Mouse (Mus musculus) heart, postnatal 0 days (tissue): ENCODE results near the gene Zfand3. TPM values are rescaled to one million over a fixed set of nuclear protein-coding genes. Genes with fewer than 3 reads are reported as not detected.

Experiments
- ATAC-seq: fragments of 200-750 bp; cut with Nextera tagmentation; 2 replicates; pipeline ENCODE4 v1.8.0; 2017; ENCODE audit warnings: low read depth, moderate number of reproducible peaks, moderate library complexity; ENCODE audit not compliant: insufficient read depth
- DNase-seq: peaks from one replicate; pipeline ENCODE4 v3.0.0-alpha.2; 2016; ENCODE audit warnings: low spot score
- H3K27ac ChIP-seq: fragments of 300-500 bp; sonication (generic); 2 replicates; pipeline ENCODE4 v1.5.1; 2014; ENCODE audit warnings: low read depth, mild to moderate bottlenecking
- H3K27me3 ChIP-seq: fragments of 300-500 bp; sonication (generic); 2 replicates; pipeline ENCODE4 v1.6.1; 2014; ENCODE audit warnings: low read length, mixed read lengths; ENCODE audit not compliant: control insufficient read depth, insufficient read depth
- H3K36me3 ChIP-seq: fragments of 300-500 bp; sonication (generic); replicated peaks from 2 replicates; pipeline ENCODE4 v1.6.1; 2014; ENCODE audit warnings: low read length, mixed read lengths; ENCODE audit not compliant: control insufficient read depth, insufficient read depth
- H3K4me1 ChIP-seq: fragments of 300-500 bp; sonication (generic); 2 replicates; pipeline ENCODE4 v1.6.1; 2014; ENCODE audit warnings: antibody characterized with exemption; ENCODE audit not compliant: control insufficient read depth, insufficient read depth
- H3K4me2 ChIP-seq: fragments of 300-500 bp; sonication (generic); 2 replicates; pipeline ENCODE4 v1.6.1; 2014; ENCODE audit warnings: low read depth, mild to moderate bottlenecking, low read length, moderate library complexity
- H3K4me3 ChIP-seq: fragments of 300-500 bp; sonication (generic); 2 replicates; pipeline ENCODE4 v1.5.1; 2014; ENCODE audit warnings: low read depth, low read length
- H3K9ac ChIP-seq: fragments of 300-500 bp; sonication (generic); replicated peaks from 2 replicates; pipeline ENCODE4 v1.6.1; 2014; ENCODE audit warnings: low read depth, low read length, mixed read lengths
- H3K9me3 ChIP-seq: fragments of 300-500 bp; sonication (generic); replicated peaks from 2 replicates; pipeline ENCODE4 v1.6.1; 2016; ENCODE audit warnings: low read length; ENCODE audit not compliant: control insufficient read depth
- CTCF ChIP-seq: IDR thresholded peaks from 2 replicates; pipeline ENCODE4 v1.5.1; 2016; ENCODE audit warnings: antibody characterized with exemption, control low read depth, low read depth
- EP300 ChIP-seq: IDR thresholded peaks from 2 replicates; pipeline ENCODE4 v1.6.1; 2016; ENCODE audit warnings: antibody characterized with exemption, low read depth
- WGBS: fragments of 180-500 bp; shearing (Covaris S2); extraction: QIAGEN DNeasy Blood & Tissue Kit; methylation state at CpG from one replicate; pipeline ENCODE4 v1.1.7; 2014; 5-methylcytosine and 5-hydroxymethylcytosine counted together
- polyA plus RNA-seq: library from polyadenylated mRNA; unstranded; fragments of >200 nt; fragmentation: Nextera tagmentation; extraction: Ambion mirVana; gene quantifications from 2 replicates; pipeline ENCODE4 v1.2.1, GENCODE M21; 2015
- total RNA-seq: library from RNA; depleted of rRNA; stranded (reverse); fragments of >200 nt; gene quantifications from 2 replicates; pipeline ENCODE4 v1.2.3, GENCODE M21; 2014; ENCODE audit warnings: low replicate concordance

Gene Zfand3
- total and polyA plus RNA-seq, 2 experiments from 2014 or later = 49.0 to 131 TPM

GRCm38 (mm10) chr17:30014660-30015059 lies 10.1 kb downstream of the Zfand3 start:
- Histone ChIP-seq H3K36me3 (no peaks in the 10 kb centered on the region; the same call in 1 of the 2 replicates), H3K27me3 (no peaks in the 10 kb centered on the region), H3K9ac (no peak overlapping the region), H3K27ac (no peak overlapping the region), H3K9me3 (no peaks in the 10 kb centered on the region), H3K4me1 (no peaks in the 10 kb centered on the region), H3K4me3 (no peak overlapping the region), H3K4me2 (no peak overlapping the region)
- TF ChIP-seq EP300 (no peak), CTCF (no peak)
- 93% methylated on average over 4 of the region's 4 CpGs for WGBS
- ATAC-seq = no peak
- DNase-seq = no peak

- H3K4me3 ChIP-seq = no peak overlapping the region
- 73% methylated on average over 12 of the region's 12 CpGs for WGBS
- no peaks in the 10 kb centered on the region for H3K27me3 ChIP-seq
- no peak overlapping the region for H3K27ac ChIP-seq
- H3K4me1 ChIP-seq = peaks cover 15% of the 10 kb centered on the region
- no peak overlapping the region for H3K9ac ChIP-seq
- no peak overlapping the region for H3K4me2 ChIP-seq
- no peaks in the 10 kb centered on the region for H3K9me3 ChIP-seq
- TF ChIP-seq CTCF = no peak
- TF ChIP-seq EP300 = no peak
- ATAC-seq (no peak), DNase-seq (no peak)
- H3K36me3 ChIP-seq = no peaks in the 10 kb centered on the region; the same call in 1 of the 2 replicates
These were observed 14.5 kb downstream of the Zfand3 start for GRCm38 (mm10) chr17:30018927-30019610.

GRCm38 (mm10) chr17:30019942-30020341 lies 15.4 kb downstream of the Zfand3 start:
- Histone ChIP-seq H3K36me3 (no peaks in the 10 kb centered on the region; the same call in 1 of the 2 replicates), H3K9me3 (no peaks in the 10 kb centered on the region), H3K9ac (no peak overlapping the region), H3K27me3 (no peaks in the 10 kb centered on the region), H3K4me3 (no peak overlapping the region), H3K4me2 (no peak overlapping the region), H3K27ac (no peak overlapping the region), H3K4me1 (peaks cover 15% of the 10 kb centered on the region)
- ATAC-seq (no peak), DNase-seq (no peak)
- TF ChIP-seq CTCF = no peak
- no peak for TF ChIP-seq EP300
- 87% methylated on average over 6 of the region's 6 CpGs for WGBS

GRCm38 (mm10) chr17:30024651-30025050 lies 20.1 kb downstream of the Zfand3 start:
- no peaks in the 10 kb centered on the region for H3K9me3 ChIP-seq

GRCm38 (mm10) chr17:30026617-30027016 lies 22.1 kb downstream of the Zfand3 start:
- no peak overlapping the region for H3K4me3 ChIP-seq
- ATAC-seq = no peak

More at GRCm38 (mm10) chr17:30024651-30025050, 20.1 kb downstream of the Zfand3 start:
- WGBS = 53% methylated on average over 5 of the region's 5 CpGs
- TF ChIP-seq CTCF (peak; percentile 81), EP300 (no peak)
- Histone ChIP-seq H3K4me2 (no peak overlapping the region), H3K27me3 (no peaks in the 10 kb centered on the region), H3K27ac (no peak overlapping the region), H3K36me3 (no peaks in the 10 kb centered on the region; the same call in 1 of the 2 replicates), H3K4me1 (peaks cover 59% of the 10 kb centered on the region), H3K4me3 (no peak overlapping the region), H3K9ac (no peak overlapping the region)
- DNase-seq (peak; percentile 63), ATAC-seq (no peak)

More at GRCm38 (mm10) chr17:30026617-30027016, 22.1 kb downstream of the Zfand3 start:
- H3K27ac ChIP-seq = peak overlapping the region; percentile 50
- no peaks in the 10 kb centered on the region for H3K36me3 ChIP-seq
- H3K4me2 ChIP-seq = peak overlapping the region; percentile 4; the same call in 1 of the 2 replicates
- peaks cover 68% of the 10 kb centered on the region for H3K4me1 ChIP-seq
- 8% methylated on average over 6 of the region's 6 CpGs for WGBS
- H3K27me3 ChIP-seq = no peaks in the 10 kb centered on the region
- TF ChIP-seq EP300 (no peak), CTCF (no peak)
- no peak overlapping the region for H3K9ac ChIP-seq
- DNase-seq = peak; percentile 65
- H3K9me3 ChIP-seq = no peaks in the 10 kb centered on the region
